Comparison of ENCODE assay signal across 8 mouse cellular contexts in the genomic region with DNA sequence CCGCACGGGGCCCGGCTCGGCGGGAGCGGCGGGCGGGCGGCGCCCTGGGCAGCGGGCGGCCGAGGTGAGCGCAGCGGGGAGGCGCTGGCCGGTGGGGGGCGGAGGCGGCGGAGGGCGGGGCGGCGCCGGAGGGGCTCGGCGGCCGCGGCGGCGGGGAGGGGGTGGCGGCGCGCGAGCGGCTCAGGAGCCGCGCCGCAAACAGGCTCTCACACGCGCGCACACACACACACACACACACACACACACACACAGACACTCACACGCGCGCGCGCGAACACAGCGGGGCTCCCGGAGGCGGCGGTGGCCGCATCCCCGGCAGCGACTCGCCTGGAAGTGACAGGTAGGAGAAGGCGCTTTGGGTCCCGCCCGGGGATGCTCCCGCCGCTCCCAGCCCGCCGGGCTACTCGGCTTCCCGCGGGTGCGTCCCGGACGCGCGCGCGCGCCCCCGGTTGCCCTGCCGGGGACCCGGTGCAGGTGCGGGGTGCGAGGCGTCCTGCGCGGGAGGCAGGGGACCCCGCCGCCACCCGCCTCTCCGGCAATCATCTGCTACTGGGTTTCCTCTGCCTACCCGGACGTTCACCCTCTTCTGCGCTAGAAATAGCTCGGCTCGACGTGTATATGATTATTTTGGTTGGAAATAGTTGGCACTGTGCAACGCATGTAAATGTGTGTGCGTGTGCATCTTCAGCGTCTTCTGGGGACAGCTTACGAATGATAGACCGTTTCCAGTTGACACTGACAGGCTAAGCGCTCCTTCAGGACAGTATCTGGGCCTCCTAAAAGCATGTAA. TPM values are rescaled to one million over a fixed set of nuclear protein-coding genes. Genes with fewer than 3 reads are reported as not detected.
DNase-seq lines count a peak whose midpoint lies in the region; ATAC-seq lines count a peak whose summit lies in the region.

No protein-coding gene starts in this region.

- H3K27me3 ChIP-seq in hindbrain, embryonic 16.5 days (replicated peaks; ENCODE audit: control insufficient read depth, insufficient read depth, low read length): no peaks in the 10 kb centered on the region

- no peaks in the 10 kb centered on the region for H3K9me3 ChIP-seq in hindbrain, embryonic 16.5 days (ENCODE audit: control insufficient read depth, low read length)

- H3K27ac ChIP-seq in hindbrain, embryonic 16.5 days (ENCODE audit: low read depth, low read length): peak overlapping the region; percentile 99

- intact Hi-C loops in left cerebral cortex, postnatal 14 days (cut with DNase I): loop anchor here (2.0 kb wide), 1 partner anchor 221 kb away; no protein-coding TSS in a partner anchor

- peak overlapping the region; percentile 84 for H3K4me3 ChIP-seq in hindbrain, embryonic 16.5 days (ENCODE audit: low read length)

- peak overlapping the region; percentile 79 for H3K4me2 ChIP-seq in hindbrain, embryonic 16.5 days (ENCODE audit: low read length)

- peak; percentile 79 for ATAC-seq in hindbrain, embryonic 16.5 days
- peak; percentile 33 for ATAC-seq in megakaryocyte progenitor cell, adult 5-6 weeks (replicated peaks; ENCODE audit: poor library complexity)

- DNase-seq in adipocyte (ENCODE audit: low spot score): peak; percentile 21
- peak; percentile 69 to 75 for DNase-seq in cerebellum, postnatal 36 days
- DNase-seq in gastrocnemius, adult 8-10 months (ENCODE audit: low spot score in 2 of 2): peak; percentile 14 to 17
- peak; percentile 34 to 51 for DNase-seq in left cerebral cortex, postnatal 14 days (ENCODE audit: low spot score in 2 of 2)
- peak; percentile 55 for DNase-seq in right cerebral cortex, postnatal 25 days
- DNase-seq in c-Kit-positive CD71-positive TER-119-positive erythroid progenitor cells, embryonic 14.5 days (ENCODE audit: low spot score): no peak

- H3K36me3 ChIP-seq in hindbrain, embryonic 16.5 days (ENCODE audit: control insufficient read depth, insufficient read depth, low read length): no peaks in the 10 kb centered on the region

- H3K4me1 ChIP-seq in hindbrain, embryonic 16.5 days (ENCODE audit: control insufficient read depth, insufficient read depth, low read depth, low read length): peaks cover 3% of the 10 kb centered on the region; the same call in 1 of the 2 replicates

- under 1% methylated on average over 49 of the region's 97 CpGs for WGBS in hindbrain, embryonic 16.5 days

- peak overlapping the region; percentile 97 for H3K9ac ChIP-seq in hindbrain, embryonic 16.5 days (ENCODE audit: low read depth, low read length)

RNA-seq across cellular contexts. Expression of gene Plcb4, which starts 0.8 kb away (rescaled TPM):
- 10 to 100 TPM; 12.7 to 18.0 (median 15.4) TPM for total RNA-seq in gastrocnemius, adult 8-10 months (2022)
- 36.3 and 40.8 TPM in 2 replicates for polyA plus RNA-seq in hindbrain, embryonic 16.5 days (2015; fragmentation: Nextera tagmentation; extraction: Ambion mirVana)
- 10 to 100 TPM; 45.4 to 54.8 TPM for total RNA-seq in left cerebral cortex, postnatal 14 days (2021)
- total RNA-seq in megakaryocyte progenitor cell, adult 5-6 weeks (2015): 25.0 and 29.9 TPM in 2 replicates
- 17.7 and 24.5 TPM in 2 replicates for total RNA-seq in megakaryocyte progenitor cell, adult 5-6 weeks (2017)
